Mouse (Mus musculus) right cerebral cortex, postnatal 25 days (tissue): ENCODE data around the gene Spag8.

Experiments
- DNase-seq: peaks from one replicate; pipeline ENCODE4 v3.0.0; 2022

Spag8 gene

GRCm38 (mm10) chr4:43649783-43650182, 3.6 kb downstream of the Spag8 start:
- no peak for DNase-seq

- DNase-seq = peak; percentile 0
Measured at GRCm38 (mm10) chr4:43640491-43640890, 12.9 kb downstream of the Spag8 start.

- peak; percentile 1 for DNase-seq
Measured at GRCm38 (mm10) chr4:43640076-43640475, 13.3 kb downstream of the Spag8 start.

- DNase-seq = peak; percentile 0
Measured at GRCm38 (mm10) chr4:43636751-43637150, 16.6 kb downstream of the Spag8 start.

GRCm38 (mm10) chr4:43634621-43635374, 18.6 kb downstream of the Spag8 start:
- peak; percentile 1 for DNase-seq

- no peak for DNase-seq
Measured at GRCm38 (mm10) chr4:43633736-43634135, 19.7 kb downstream of the Spag8 start.

GRCm38 (mm10) chr4:43633296-43633695, 20.1 kb downstream of the Spag8 start:
- no peak for DNase-seq

- peak; percentile 25 for DNase-seq
Measured at GRCm38 (mm10) chr4:43631956-43632920, 21.2 kb downstream of the Spag8 start.

GRCm38 (mm10) chr4:43631046-43631955, 22.1 kb downstream of the Spag8 start, which contains the start of gene Npr2:
Gene Npr2, plus strand, starts transcription at chr4:43631935.
- peak; percentile 57 for DNase-seq

- no peak for DNase-seq
Measured at GRCm38 (mm10) chr4:43630671-43631045, 22.7 kb downstream of the Spag8 start.

- DNase-seq = peak; percentile 79
Measured at GRCm38 (mm10) chr4:43630030-43630581, 23.3 kb downstream of the Spag8 start.

- DNase-seq = no peak
Measured at GRCm38 (mm10) chr4:43629106-43629817, 24.1 kb downstream of the Spag8 start.

GRCm38 (mm10) chr4:43620146-43620778, 33.1 kb downstream of the Spag8 start:
- no peak for DNase-seq

GRCm38 (mm10) chr4:43613060-43613730, 40.2 kb downstream of the Spag8 start:
- no peak for DNase-seq

GRCm38 (mm10) chr4:43612534-43612933, 40.9 kb downstream of the Spag8 start:
- no peak for DNase-seq

- DNase-seq = no peak
Measured at GRCm38 (mm10) chr4:43604751-43605685, 48.4 kb downstream of the Spag8 start.

- no peak for DNase-seq
Measured at GRCm38 (mm10) chr4:43604099-43604498, 49.3 kb downstream of the Spag8 start.
